Mouse (Mus musculus): ENCODE results near the gene Eri2.
A peak's percentile ranks its signal among the peaks of the same experiment; 100 is the strongest.
"Not testable (repeated sequence)": the region's sequence is repeated elsewhere in the genome, so short reads cannot be mapped to it uniquely, and the experiment has no call there.

Gene Eri2

GRCm38 (mm10) chr7:119744321-119744720, 49.5 kb downstream of the Eri2 start:
- no peak for DNase-seq (ENCODE audit: low spot score in 2 of 2)

GRCm38 (mm10) chr7:119739798-119740468, 53.9 kb downstream of the Eri2 start:
- DNase-seq (ENCODE audit: low spot score in 2 of 2) = not testable (repeated sequence)

GRCm38 (mm10) chr7:119738877-119739276, 55.0 kb downstream of the Eri2 start:
- DNase-seq (ENCODE audit: low spot score in 2 of 2) = no peak

- DNase-seq (ENCODE audit: low spot score in 2 of 2) = not testable (repeated sequence)
These were observed 62.6 kb downstream of the Eri2 start for GRCm38 (mm10) chr7:119731262-119731661.

- no peak for DNase-seq (ENCODE audit: low spot score in 2 of 2)
These were observed 66.2 kb downstream of the Eri2 start for GRCm38 (mm10) chr7:119727621-119728020.

GRCm38 (mm10) chr7:119720947-119721310, 72.9 kb downstream of the Eri2 start:
- DNase-seq (ENCODE audit: low spot score in 2 of 2) = no peak

- peak; percentile 87 to 91 for DNase-seq (ENCODE audit: low spot score in 2 of 2)
These were observed 73.5 kb downstream of the Eri2 start, which contains the start of gene Thumpd1 for GRCm38 (mm10) chr7:119720253-119720946. Gene Thumpd1, minus strand, starts transcription at chr7:119720798.
